Mouse (Mus musculus) embryonic fibroblast, embryonic 13.5 days (primary cell): ENCODE measurements at regions not wholly inside any gene's neighbourhood (a gene's known extent, or its start where the extent isn't known, plus 50 kb on each side); places are given as distances from the start of the nearest gene placed in this dataset.

ENCODE experiments used
- CTCF ChIP-seq: IDR thresholded peaks from 2 replicates; pipeline ENCODE4 v1.5.1; 2011; ENCODE audit warnings: mild to moderate bottlenecking, control low read depth, low read length, moderate library complexity, borderline replicate concordance; ENCODE audit not compliant: insufficient read depth
- POLR2A ChIP-seq: IDR thresholded peaks from 2 replicates; pipeline ENCODE4 v1.6.1; 2011; ENCODE audit warnings: low read depth, mild to moderate bottlenecking, control low read depth, low read length, moderate library complexity

DNA sequence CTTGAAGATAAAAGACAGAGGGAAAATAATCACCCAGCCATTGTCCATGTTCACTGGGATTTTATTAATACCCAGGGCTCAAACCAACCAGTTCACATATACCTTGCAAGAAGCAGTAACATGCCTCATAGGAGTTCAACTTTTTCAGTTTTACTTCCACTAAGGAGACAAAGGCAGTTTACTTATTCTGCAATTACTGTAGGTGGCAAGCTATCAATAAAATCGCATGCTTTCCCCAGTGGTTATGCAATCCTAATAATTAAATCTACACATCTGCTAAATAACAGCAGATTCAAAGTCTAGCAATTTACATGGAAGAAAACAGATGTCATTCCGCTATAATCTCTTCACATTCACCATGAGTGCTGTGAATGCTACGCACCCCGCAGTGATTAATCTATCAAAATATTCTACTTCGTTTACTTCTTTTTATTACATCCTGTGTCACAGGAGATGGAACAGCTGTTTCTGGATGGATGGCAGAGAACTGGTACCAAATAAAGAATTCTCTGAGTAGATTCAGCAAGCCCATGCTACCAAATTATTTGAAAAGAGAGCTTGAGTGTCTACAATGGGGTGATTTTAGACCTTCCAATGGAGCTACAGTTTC is 329.2 kb upstream of the Arhgap42 start:
- no peak for TF ChIP-seq POLR2A
- no peak for TF ChIP-seq CTCF
